Mouse (Mus musculus) C2C12 (cell line): ENCODE measurements around the gene Filip1l.

Source experiments
- CTCF ChIP-seq: IDR thresholded peaks from one replicate; pipeline ENCODE4 v1.5.1; 2011; ENCODE audit not compliant: control insufficient read depth, insufficient read depth, insufficient read length
- USF1 ChIP-seq: IDR thresholded peaks from one replicate; pipeline ENCODE4 v1.6.1; 2011; ENCODE audit warnings: low read depth, mild to moderate bottlenecking, control low read depth, moderate library complexity

- TF ChIP-seq CTCF (no peak), USF1 (no peak)
These were observed 220.9 kb downstream of the Filip1l start for GRCm38 (mm10) chr16:57573831-57574230.
